Mouse (Mus musculus) intestine, embryonic 15.5 days (tissue): ENCODE measurements around the gene Kbtbd2. TPM values are rescaled to one million over a fixed set of nuclear protein-coding genes. Genes with fewer than 3 reads are reported as not detected.
A peak's percentile ranks its signal among the peaks of the same experiment; 100 is the strongest.

Experiments
- ATAC-seq: fragments of 200-750 bp; cut with Nextera tagmentation; 2 replicates; pipeline ENCODE4 v1.8.0; 2017; ENCODE audit warnings: moderate TSS enrichment, moderate library complexity
- H3K27ac ChIP-seq: fragments of 300-500 bp; sonication (generic); 2 replicates; pipeline ENCODE4 v1.5.1; 2015; ENCODE audit warnings: mild to moderate bottlenecking, inconsistent platforms
- H3K27me3 ChIP-seq: fragments of 300-500 bp; sonication (generic); replicated peaks from 2 replicates; pipeline ENCODE4 v1.6.1; 2015; ENCODE audit warnings: inconsistent platforms
- H3K36me3 ChIP-seq: fragments of 300-500 bp; sonication (generic); 2 replicates; pipeline ENCODE4 v1.6.1; 2015; ENCODE audit warnings: inconsistent platforms
- H3K4me1 ChIP-seq: fragments of 300-500 bp; sonication (generic); replicated peaks from 2 replicates; pipeline ENCODE4 v1.6.1; 2015; ENCODE audit warnings: inconsistent platforms
- H3K4me2 ChIP-seq: fragments of 300-500 bp; sonication (generic); replicated peaks from 2 replicates; pipeline ENCODE4 v1.6.1; 2015; ENCODE audit warnings: mild to moderate bottlenecking, inconsistent platforms
- H3K4me3 ChIP-seq: fragments of 300-500 bp; sonication (generic); replicated peaks from 2 replicates; pipeline ENCODE4 v1.5.1; 2015; ENCODE audit warnings: inconsistent platforms
- H3K9ac ChIP-seq: fragments of 300-500 bp; sonication (generic); 2 replicates; pipeline ENCODE4 v1.6.1; 2015; ENCODE audit warnings: inconsistent platforms
- H3K9me3 ChIP-seq: fragments of 300-500 bp; sonication (generic); 2 replicates; pipeline ENCODE4 v1.6.1; 2016; ENCODE audit warnings: inconsistent platforms
- WGBS: fragments of 180-500 bp; shearing (Covaris S2); methylation state at CpG from one replicate; pipeline ENCODE4 v1.1.7; 2015; 5-methylcytosine and 5-hydroxymethylcytosine counted together
- polyA plus RNA-seq: library from polyadenylated mRNA; unstranded; fragments of >200 nt; fragmentation: Nextera tagmentation; extraction: Ambion mirVana; gene quantifications from 2 replicates; pipeline ENCODE4 v1.2.1, GENCODE M21; 2015

Kbtbd2 gene
- polyA plus RNA-seq: 20.9 and 23.5 TPM in 2 replicates

- Histone ChIP-seq H3K4me3 (peak within 1 kb of the TSS; percentile 93), H3K4me2 (peak within 1 kb of the TSS; percentile 75), H3K27ac (peak within 1 kb of the TSS; percentile 100), H3K27me3 (no peaks in the 10 kb centered on the region), H3K9ac (peak within 1 kb of the TSS; percentile 93), H3K36me3 (no peaks in the 10 kb centered on the region), H3K4me1 (peaks cover 12% of the 10 kb centered on the region), H3K9me3 (no peaks in the 10 kb centered on the region)
- WGBS: under 1% methylated on average over 97 of the region's 98 CpGs
- ATAC-seq: peak; percentile 95
Measured at GRCm38 (mm10) chr6:56797311-56798151, at the start of gene Kbtbd2. TSS of gene Kbtbd2 (minus strand) at chr6:56797813.

- Histone ChIP-seq H3K36me3 (no peaks in the 10 kb centered on the region), H3K9ac (no peak overlapping the region), H3K4me2 (no peak overlapping the region), H3K27ac (no peak overlapping the region), H3K4me1 (no peaks in the 10 kb centered on the region), H3K4me3 (no peak overlapping the region), H3K9me3 (no peaks in the 10 kb centered on the region), H3K27me3 (no peaks in the 10 kb centered on the region)
- no peak for ATAC-seq
- WGBS: 90% methylated on average over 2 of the region's 2 CpGs
Measured at GRCm38 (mm10) chr6:56844365-56844764, 46.8 kb upstream of the Kbtbd2 start.

- Histone ChIP-seq H3K9me3 (no peaks in the 10 kb centered on the region), H3K4me3 (no peak overlapping the region), H3K27me3 (no peaks in the 10 kb centered on the region), H3K4me2 (no peak overlapping the region), H3K9ac (no peak overlapping the region), H3K36me3 (no peaks in the 10 kb centered on the region), H3K4me1 (no peaks in the 10 kb centered on the region), H3K27ac (no peak overlapping the region)
- ATAC-seq: no peak
- 90% methylated on average over 3 of the region's 3 CpGs for WGBS
Measured at GRCm38 (mm10) chr6:56843229-56843628, 45.6 kb upstream of the Kbtbd2 start.

GRCm38 (mm10) chr6:56837621-56838020 lies 40.0 kb upstream of the Kbtbd2 start:
- H3K27me3 ChIP-seq: no peaks in the 10 kb centered on the region
- no peak overlapping the region for H3K4me3 ChIP-seq
- no peak overlapping the region for H3K27ac ChIP-seq
- H3K9ac ChIP-seq: no peak overlapping the region
- H3K9me3 ChIP-seq: no peaks in the 10 kb centered on the region
- ATAC-seq: no peak
- H3K4me2 ChIP-seq: no peak overlapping the region
- 81% methylated on average over 3 of the region's 3 CpGs for WGBS
- no peaks in the 10 kb centered on the region for H3K4me1 ChIP-seq
- 0 out of 2 replicates have a peak, but pooled peaks cover 9% of the 10 kb centered on the region for H3K36me3 ChIP-seq

DNA sequence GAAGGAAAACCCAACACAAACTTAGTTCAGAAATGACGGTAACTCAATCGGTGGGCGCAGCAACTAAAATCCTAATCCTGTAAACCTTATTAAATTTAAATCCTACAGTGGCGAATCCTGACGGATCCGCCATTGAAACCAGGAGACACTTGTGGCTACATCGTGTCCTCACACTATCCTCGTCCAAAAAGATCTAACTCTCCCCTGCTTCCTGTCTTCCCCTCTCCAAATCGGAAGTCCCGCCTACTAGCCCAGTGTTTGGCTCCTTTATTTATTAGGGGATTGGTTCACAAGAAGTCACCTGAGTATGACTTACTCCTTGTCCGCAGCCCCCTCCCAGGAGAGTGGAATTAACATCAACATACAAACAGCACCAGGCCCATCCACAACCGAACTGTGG lies 39.6 kb upstream of the Kbtbd2 start:
- H3K27me3 ChIP-seq: no peaks in the 10 kb centered on the region
- H3K4me1 ChIP-seq: no peaks in the 10 kb centered on the region
- H3K27ac ChIP-seq: no peak overlapping the region
- no peak for ATAC-seq
- H3K4me2 ChIP-seq: no peak overlapping the region
- no peak overlapping the region for H3K9ac ChIP-seq
- H3K4me3 ChIP-seq: no peak overlapping the region
- H3K9me3 ChIP-seq: no peaks in the 10 kb centered on the region
- 0 out of 2 replicates have a peak, but pooled peaks cover 9% of the 10 kb centered on the region for H3K36me3 ChIP-seq
- 96% methylated on average over 12 of the region's 12 CpGs for WGBS

DNA sequence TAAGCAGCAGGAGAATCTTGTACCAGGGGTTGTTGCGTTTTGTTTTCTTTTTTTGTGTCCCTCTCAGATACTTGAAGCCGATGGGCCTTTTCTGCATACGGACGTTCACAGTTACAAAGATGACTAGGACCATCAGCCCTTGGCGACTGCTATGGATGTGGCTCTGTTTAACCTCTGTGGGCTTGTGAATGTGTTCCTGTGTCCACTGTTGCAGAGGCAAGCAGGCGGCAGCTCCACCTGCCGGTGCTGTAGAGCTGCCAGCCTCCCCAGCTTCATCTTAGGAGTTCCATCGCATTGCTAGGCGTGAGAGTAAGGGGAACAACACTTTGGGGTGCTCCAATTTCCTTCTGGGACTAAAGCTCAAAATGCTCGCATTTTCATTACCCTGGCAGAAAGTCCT lies 37.9 kb upstream of the Kbtbd2 start:
- H3K27ac ChIP-seq: no peak overlapping the region
- no peak overlapping the region for H3K4me3 ChIP-seq
- no peak for ATAC-seq
- H3K27me3 ChIP-seq: no peaks in the 10 kb centered on the region
- no peak overlapping the region for H3K9ac ChIP-seq
- no peaks in the 10 kb centered on the region for H3K4me1 ChIP-seq
- WGBS: 85% methylated on average over 10 of the region's 10 CpGs
- H3K9me3 ChIP-seq: no peaks in the 10 kb centered on the region
- H3K4me2 ChIP-seq: no peak overlapping the region
- H3K36me3 ChIP-seq: 0 out of 2 replicates have a peak, but pooled peaks cover 9% of the 10 kb centered on the region

GRCm38 (mm10) chr6:56834769-56835168 lies 37.2 kb upstream of the Kbtbd2 start:
- Histone ChIP-seq H3K27me3 (no peaks in the 10 kb centered on the region), H3K36me3 (0 out of 2 replicates have a peak, but pooled peaks cover 9% of the 10 kb centered on the region), H3K9me3 (no peaks in the 10 kb centered on the region), H3K9ac (no peak overlapping the region), H3K27ac (no peak overlapping the region), H3K4me1 (no peaks in the 10 kb centered on the region), H3K4me2 (no peak overlapping the region), H3K4me3 (no peak overlapping the region)
- WGBS: 63% methylated on average over 5 of the region's 5 CpGs
- no peak for ATAC-seq

- H3K4me3 ChIP-seq: peak overlapping the region; percentile 79
- no peak overlapping the region for H3K9ac ChIP-seq
- H3K27me3 ChIP-seq: no peaks in the 10 kb centered on the region
- no peaks in the 10 kb centered on the region for H3K4me1 ChIP-seq
- no peak for ATAC-seq
- no peak overlapping the region for H3K27ac ChIP-seq
- peak overlapping the region; percentile 72 for H3K4me2 ChIP-seq
- H3K9me3 ChIP-seq: no peaks in the 10 kb centered on the region
- H3K36me3 ChIP-seq: 0 out of 2 replicates have a peak, but pooled peaks cover 9% of the 10 kb centered on the region
Measured at GRCm38 (mm10) chr6:56832830-56833229, 35.2 kb upstream of the Kbtbd2 start.

GRCm38 (mm10) chr6:56832407-56832796 lies 34.8 kb upstream of the Kbtbd2 start:
- ATAC-seq: no peak; the same call in 1 of the 2 replicates
- Histone ChIP-seq H3K27me3 (no peaks in the 10 kb centered on the region), H3K9ac (peak overlapping the region; percentile 75), H3K27ac (peak overlapping the region; percentile 83), H3K36me3 (0 out of 2 replicates have a peak, but pooled peaks cover 9% of the 10 kb centered on the region), H3K4me1 (no peaks in the 10 kb centered on the region), H3K4me2 (peak overlapping the region; percentile 72), H3K9me3 (no peaks in the 10 kb centered on the region), H3K4me3 (peak overlapping the region; percentile 79)
- WGBS: 2% methylated on average over 15 of the region's 15 CpGs

- peak within 1 kb of the TSS; percentile 72 for H3K4me2 ChIP-seq
- H3K27me3 ChIP-seq: no peaks in the 10 kb centered on the region
- ATAC-seq: peak; percentile 99
- 0 out of 2 replicates have a peak, but pooled peaks cover 9% of the 10 kb centered on the region for H3K36me3 ChIP-seq
- H3K4me3 ChIP-seq: peak within 1 kb of the TSS; percentile 79
- H3K27ac ChIP-seq: peak within 1 kb of the TSS; percentile 83
- H3K9ac ChIP-seq: peak within 1 kb of the TSS; percentile 75
- H3K4me1 ChIP-seq: no peaks in the 10 kb centered on the region
- WGBS: under 1% methylated on average over 58 of the region's 58 CpGs
- no peaks in the 10 kb centered on the region for H3K9me3 ChIP-seq
Measured at GRCm38 (mm10) chr6:56831697-56832406, 34.2 kb upstream of the Kbtbd2 start, which contains the start of gene Fkbp9. TSS of gene Fkbp9 (plus strand) at chr6:56832059.

- H3K4me1 ChIP-seq: no peaks in the 10 kb centered on the region
- WGBS: 46% methylated on average over 3 of the region's 3 CpGs
- no peaks in the 10 kb centered on the region for H3K27me3 ChIP-seq
- H3K9me3 ChIP-seq: no peaks in the 10 kb centered on the region
- H3K4me3 ChIP-seq: no peak overlapping the region
- H3K36me3 ChIP-seq: no peaks in the 10 kb centered on the region
- no peak overlapping the region for H3K27ac ChIP-seq
- no peak overlapping the region for H3K4me2 ChIP-seq
- no peak overlapping the region for H3K9ac ChIP-seq
- ATAC-seq: peak; percentile 56; the same call in 1 of the 2 replicates
Measured at GRCm38 (mm10) chr6:56825657-56826056, 28.0 kb upstream of the Kbtbd2 start.

- Histone ChIP-seq H3K36me3 (no peaks in the 10 kb centered on the region), H3K27ac (no peak overlapping the region), H3K9me3 (no peaks in the 10 kb centered on the region), H3K4me2 (no peak overlapping the region), H3K4me1 (no peaks in the 10 kb centered on the region), H3K27me3 (no peaks in the 10 kb centered on the region), H3K4me3 (no peak overlapping the region), H3K9ac (no peak overlapping the region)
- no peak for ATAC-seq
- 83% methylated on average over 2 of the region's 2 CpGs for WGBS
Measured at GRCm38 (mm10) chr6:56819124-56819487, 21.5 kb upstream of the Kbtbd2 start.
